Mouse (Mus musculus) adrenal gland, adult 18-20 months (tissue): Measurements from ENCODE around the gene Mt3. TPM values are rescaled to one million over a fixed set of nuclear protein-coding genes. Genes with fewer than 3 reads are reported as not detected.

Source experiments
- DNase-seq, 2 experiments: peaks; one replicate each; pipeline ENCODE4 v3.0.0; 2021 to 2022; ENCODE audit warnings: low spot score in 2 of 2
- total RNA-seq, 2 experiments: library from RNA; stranded (reverse); gene quantifications; 1 replicate in 1 of 2; 2 replicates in 1 of 2; pipeline ENCODE4 v1.2.3; 2021

The Mt3 gene
- total RNA-seq, 2 experiments from 2014 or later, result 4.5 to 7.2 TPM

- peak; percentile 77 to 79 for DNase-seq
Measured at GRCm38 (mm10) chr8:94183117-94183516, 30.7 kb downstream of the Mt3 start.

DNA sequence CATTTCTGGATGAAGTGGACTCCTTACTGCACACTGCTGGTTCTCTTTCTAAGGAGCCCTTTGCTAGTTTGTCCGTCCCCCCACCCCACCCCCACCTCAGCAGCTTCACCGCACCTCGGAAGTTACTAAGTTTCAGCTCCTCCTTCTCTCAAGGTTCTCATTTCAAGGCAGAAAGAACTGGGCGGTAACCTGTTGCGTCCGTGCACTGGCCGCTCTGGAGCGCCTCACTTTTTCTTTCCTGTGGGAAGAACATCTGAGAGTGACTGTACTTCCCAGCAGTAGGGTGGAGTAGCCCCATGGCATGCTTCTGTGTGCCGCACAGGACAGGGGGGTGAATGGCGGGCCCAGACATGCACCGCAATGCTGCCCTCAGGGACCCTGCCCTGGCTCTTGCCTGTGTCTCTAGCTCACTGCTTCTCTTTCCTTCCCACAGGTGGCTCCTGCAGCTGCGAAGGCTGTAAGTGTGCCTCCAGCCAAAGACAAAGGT, 32.0 kb downstream of the Mt3 start:
- DNase-seq, result no peak

DNA sequence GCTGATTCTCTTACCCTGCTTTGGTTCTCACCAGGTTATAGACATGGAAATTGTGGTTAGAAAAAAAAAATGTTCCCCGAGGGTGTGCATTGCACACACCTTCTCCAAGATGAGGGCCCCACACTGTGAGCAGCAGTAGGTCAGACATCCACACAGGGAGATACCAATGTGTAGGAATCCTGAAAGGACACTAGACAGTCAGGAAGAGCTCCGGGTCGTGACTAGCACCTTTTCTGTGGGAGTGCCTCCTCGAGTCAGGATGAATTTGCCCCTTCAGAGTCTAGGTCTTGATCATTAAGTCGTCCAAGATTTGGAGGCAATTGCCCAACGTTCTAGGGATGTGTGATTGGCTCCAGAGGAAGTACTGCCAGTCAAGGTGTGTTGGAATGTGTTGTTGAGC, 33.4 kb downstream of the Mt3 start:
- no peak for DNase-seq

DNA sequence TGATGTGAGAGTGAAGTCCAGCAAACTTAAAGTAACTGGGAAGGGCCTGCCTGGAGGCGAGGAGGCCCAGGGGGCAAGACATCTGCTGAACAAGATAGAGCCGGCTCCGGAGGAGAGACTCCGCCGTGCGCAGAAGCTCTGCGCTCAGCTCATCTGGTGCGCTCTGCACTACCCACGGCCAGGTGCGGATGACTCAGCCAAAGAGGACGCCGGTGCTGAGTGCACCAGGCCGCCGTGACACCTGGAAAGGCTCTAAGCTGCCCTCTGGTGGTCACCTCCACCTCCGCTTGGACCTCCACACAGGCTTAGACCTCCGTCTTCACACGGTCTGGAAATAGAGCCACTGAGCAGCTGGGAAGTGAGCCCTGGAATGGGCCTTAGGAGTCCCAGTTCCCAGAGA, 34.1 kb downstream of the Mt3 start:
- DNase-seq, result peak; percentile 61 to 67

GRCm38 (mm10) chr8:94187290-94188002, 35.0 kb downstream of the Mt3 start:
- DNase-seq, result no peak

- DNase-seq, result no peak
Measured at GRCm38 (mm10) chr8:94189275-94190031, 37.0 kb downstream of the Mt3 start.

- DNase-seq, result peak; percentile 46 to 75
Measured at GRCm38 (mm10) chr8:94191101-94191691, 38.8 kb downstream of the Mt3 start.

DNA sequence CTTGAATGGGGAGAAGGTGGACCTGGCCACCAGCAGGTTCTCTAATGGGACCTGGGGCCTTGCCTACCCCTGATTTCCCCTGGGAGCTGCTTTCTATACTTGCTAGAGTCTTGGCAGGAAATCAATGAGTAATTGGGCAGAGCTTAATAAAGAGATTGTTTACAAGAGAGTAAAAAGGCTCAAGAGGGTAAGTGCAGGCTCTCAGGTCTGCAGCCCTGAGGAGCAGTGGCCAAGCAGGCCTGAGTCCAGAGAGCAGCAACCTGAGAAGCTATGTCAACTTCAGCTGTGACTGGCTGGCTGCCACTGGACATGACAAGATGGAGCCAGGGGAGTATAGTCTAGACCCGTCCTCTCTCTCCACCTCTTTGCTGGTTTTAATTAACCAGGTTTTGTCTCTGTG, 40.5 kb downstream of the Mt3 start:
- no peak for DNase-seq

- DNase-seq, result no peak
Measured at GRCm38 (mm10) chr8:94194591-94195223, 42.3 kb downstream of the Mt3 start.

DNA sequence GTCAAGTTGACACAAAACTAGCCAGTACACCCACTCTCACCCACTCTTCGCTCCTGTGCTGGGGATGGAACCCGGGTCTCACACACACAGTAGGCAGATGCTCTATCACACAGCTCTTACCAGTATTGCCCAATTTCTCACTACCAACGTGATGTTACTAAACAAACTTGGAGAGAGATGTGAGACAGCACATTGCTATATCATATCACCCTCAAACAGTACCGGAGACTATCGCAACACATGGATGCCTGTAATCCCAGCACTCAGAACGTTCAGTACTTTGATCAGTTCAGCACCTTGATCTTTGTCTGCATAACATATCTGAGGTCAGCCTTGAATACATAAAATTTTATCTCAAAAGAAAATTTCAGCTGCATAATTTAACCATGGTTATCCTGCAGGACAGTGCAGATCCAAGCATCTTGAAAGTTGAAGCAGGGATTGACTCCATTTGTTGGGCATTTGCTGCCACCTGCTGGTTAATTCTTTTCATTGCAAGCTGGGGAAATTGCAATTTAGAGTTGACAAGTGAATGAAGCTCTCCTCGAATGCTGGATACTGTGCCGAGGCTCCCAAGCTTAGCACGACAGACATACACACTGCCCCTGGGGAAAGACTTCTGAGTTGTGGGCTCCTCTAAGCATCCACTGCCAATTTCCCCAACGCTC, 46.9 kb downstream of the Mt3 start:
- DNase-seq, result peak; percentile 54 to 64

Other genes starting within 250 kb of the Mt3 start
- gene Amfr, start 139.8 kb upstream of the Mt3 start, total RNA-seq, result 100 to 1,000 TPM; 174 to 283 TPM
- gene Nudt21, start 115.6 kb upstream of the Mt3 start, total RNA-seq, result 10 to 100 TPM; 29.4 to 33.1 TPM
- gene Ogfod1, start 115.4 kb upstream of the Mt3 start, total RNA-seq, result 10 to 100 TPM; 19.5 to 20.1 TPM
- 10 to 100 TPM; 20.1 to 21.4 TPM for gene Bbs2, start 53.7 kb upstream of the Mt3 start, total RNA-seq
- not detected for gene Mt4, start 15.4 kb upstream of the Mt3 start, total RNA-seq
- gene Mt2, start 20.1 kb downstream of the Mt3 start, total RNA-seq, result 100 to 1,000 TPM; 203 to 204 TPM
- gene Mt1, start 26.5 kb downstream of the Mt3 start, total RNA-seq, result 100 to 1,000 TPM; 291 to 329 TPM
- 10 to 100 TPM; 10.7 to 11.3 TPM for gene Nup93, start 62.0 kb downstream of the Mt3 start, total RNA-seq
- under 1 TPM in 1 of 2 experiments, not detected in 1; 0.13 TPM for gene Slc12a3, start 176.6 kb downstream of the Mt3 start, total RNA-seq
- 100 to 1,000 TPM; 100 to 109 TPM for gene Herpud1, start 233.8 kb downstream of the Mt3 start, total RNA-seq